Mouse (Mus musculus): ENCODE results near the gene Enpp3.

DNA sequence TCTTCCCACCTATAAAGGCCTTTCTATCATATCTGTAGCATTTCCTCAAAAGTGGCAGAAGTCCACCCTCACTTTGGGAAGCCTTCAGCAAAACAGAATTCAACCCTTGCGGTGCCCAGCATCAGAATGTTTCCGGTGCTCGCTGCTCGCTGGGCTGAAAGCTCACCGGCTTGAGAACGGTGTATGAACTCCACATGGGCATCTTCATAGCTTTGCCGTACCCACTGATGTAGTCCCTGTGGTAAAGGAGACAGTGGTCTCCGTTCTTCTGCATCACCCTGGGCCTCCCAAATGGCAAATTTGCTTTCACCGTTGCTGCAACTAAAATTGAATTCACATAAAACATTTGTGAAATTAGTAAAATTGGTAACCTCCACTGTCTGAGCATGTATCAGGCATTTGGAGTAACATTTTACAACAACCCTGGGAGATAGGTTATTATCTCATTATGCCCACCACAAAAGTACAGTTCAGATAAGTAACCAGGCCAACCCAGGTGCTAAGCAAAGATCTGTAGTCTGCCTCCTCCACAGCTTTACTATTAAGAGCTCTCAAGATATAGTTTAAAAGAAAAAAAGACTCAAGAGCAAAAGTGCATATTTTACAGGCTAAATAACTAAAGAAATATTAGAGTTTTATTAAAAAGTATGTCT is 57.9 kb downstream of the Enpp3 start:
- TF ChIP-seq CTCF (conservative IDR thresholded peaks at IDR 0.05; ENCODE audit: low read length) = no peak
- no peak for TF ChIP-seq POU5F1 (IDR thresholded peaks at IDR 0.05; ENCODE audit: borderline replicate concordance, low read length)
